Mouse (Mus musculus) forebrain, embryonic 16.5 days (tissue): ENCODE results near the gene Nt5c1a. TPM values are rescaled to one million over a fixed set of nuclear protein-coding genes. Genes with fewer than 3 reads are reported as not detected.
A peak's percentile ranks its signal among the peaks of the same experiment; 100 is the strongest.

Experiments used
- ATAC-seq: fragments of 200-750 bp; cut with Nextera tagmentation; 2 replicates; pipeline ENCODE4 v1.8.0; 2017; ENCODE audit warnings: mild to moderate bottlenecking, moderate library complexity
- H3K27ac ChIP-seq: fragments of 300-500 bp; sonication (generic); 2 replicates; pipeline ENCODE4 v1.5.1; 2014; ENCODE audit warnings: low read length, control low read depth
- H3K27me3 ChIP-seq: fragments of 300-500 bp; sonication (generic); replicated peaks from 2 replicates; pipeline ENCODE4 v1.6.1; 2014; ENCODE audit warnings: low read length; ENCODE audit not compliant: control insufficient read depth, insufficient read depth
- H3K36me3 ChIP-seq: fragments of 300-500 bp; sonication (generic); 2 replicates; pipeline ENCODE4 v1.6.1; 2014; ENCODE audit not compliant: control insufficient read depth, insufficient read depth
- H3K4me1 ChIP-seq: fragments of 300-500 bp; sonication (generic); replicated peaks from 2 replicates; pipeline ENCODE4 v1.6.1; 2014; ENCODE audit warnings: low read length; ENCODE audit not compliant: control insufficient read depth, insufficient read depth
- H3K4me2 ChIP-seq: fragments of 300-500 bp; sonication (generic); 2 replicates; pipeline ENCODE4 v1.6.1; 2014; ENCODE audit warnings: mild to moderate bottlenecking, low read length, control low read depth
- H3K4me3 ChIP-seq: fragments of 300-500 bp; sonication (generic); replicated peaks from 2 replicates; pipeline ENCODE4 v1.5.1; 2014; ENCODE audit warnings: mild to moderate bottlenecking, low read length, control low read depth
- H3K9ac ChIP-seq: fragments of 300-500 bp; sonication (generic); replicated peaks from 2 replicates; pipeline ENCODE4 v1.6.1; 2014; ENCODE audit warnings: low read depth, low read length, control low read depth
- H3K9me3 ChIP-seq: fragments of 300-500 bp; sonication (generic); 2 replicates; pipeline ENCODE4 v1.6.1; 2016; ENCODE audit warnings: low read length; ENCODE audit not compliant: control insufficient read depth
- WGBS: fragments of 180-500 bp; shearing (Covaris S2); extraction: QIAGEN DNeasy Blood & Tissue Kit; methylation state at CpG from one replicate; pipeline ENCODE4 v1.1.7; 2014; 5-methylcytosine and 5-hydroxymethylcytosine counted together
- polyA plus RNA-seq: library from polyadenylated mRNA; unstranded; fragments of >200 nt; fragmentation: Nextera tagmentation; extraction: Ambion mirVana; gene quantifications from 2 replicates; pipeline ENCODE4 v1.2.1, GENCODE M21; 2015

Nt5c1a gene
- polyA plus RNA-seq, 1 experiment from 2014 or later, result not detected

GRCm38 (mm10) chr4:123164157-123164556 is 37.1 kb upstream of the Nt5c1a start:
- H3K4me3 ChIP-seq, result no peak overlapping the region
- no peak overlapping the region for H3K4me2 ChIP-seq
- H3K9me3 ChIP-seq, result no peaks in the 10 kb centered on the region; the same call in 1 of the 2 replicates
- WGBS, result 93% methylated on average over 15 of the region's 15 CpGs
- ATAC-seq, result no peak
- 0 out of 2 replicates have a peak, but pooled peaks cover 3% of the 10 kb centered on the region for H3K27me3 ChIP-seq
- no peaks in the 10 kb centered on the region for H3K36me3 ChIP-seq
- H3K9ac ChIP-seq, result no peak overlapping the region
- H3K4me1 ChIP-seq, result peaks cover 7% of the 10 kb centered on the region; the same call in 1 of the 2 replicates
- H3K27ac ChIP-seq, result no peak overlapping the region

GRCm38 (mm10) chr4:123171811-123172210 is 29.5 kb upstream of the Nt5c1a start:
- Histone ChIP-seq H3K9me3 (peaks cover 2% of the 10 kb centered on the region), H3K9ac (no peak overlapping the region), H3K4me2 (no peak overlapping the region), H3K4me1 (no peaks in the 10 kb centered on the region), H3K27ac (no peak overlapping the region), H3K36me3 (no peaks in the 10 kb centered on the region), H3K27me3 (no peaks in the 10 kb centered on the region), H3K4me3 (no peak overlapping the region)
- ATAC-seq, result no peak

GRCm38 (mm10) chr4:123182328-123183238 is 18.7 kb upstream of the Nt5c1a start, which contains the start of gene Hpcal4:
Gene Hpcal4 (plus strand): TSS chr4:123183227.
- ATAC-seq, result peak; percentile 66
- peaks cover 18% of the 10 kb centered on the region for H3K27me3 ChIP-seq
- WGBS, result under 1% methylated on average over 43 of the region's 44 CpGs

GRCm38 (mm10) chr4:123183239-123184056 is 17.9 kb upstream of the Nt5c1a start:
- Histone ChIP-seq H3K4me1 (peaks cover 14% of the 10 kb centered on the region), H3K4me2 (peak overlapping the region; percentile 79), H3K27me3 (peaks cover 18% of the 10 kb centered on the region), H3K27ac (no peak overlapping the region; the same call in 1 of the 2 replicates), H3K4me3 (peak overlapping the region; percentile 59), H3K9me3 (no peaks in the 10 kb centered on the region), H3K9ac (peak overlapping the region; percentile 50), H3K36me3 (no peaks in the 10 kb centered on the region)
- ATAC-seq, result peak; percentile 94
- 11% methylated on average over 44 of the region's 44 CpGs for WGBS

More at GRCm38 (mm10) chr4:123182328-123183238, 18.7 kb upstream of the Nt5c1a start, which contains the start of gene Hpcal4:
- Histone ChIP-seq H3K4me2 (peak within 1 kb of the TSS; percentile 79), H3K27ac (peak within 1 kb of the TSS; percentile 3; the same call in 1 of the 2 replicates), H3K9me3 (no peaks in the 10 kb centered on the region), H3K4me3 (peak within 1 kb of the TSS; percentile 59), H3K9ac (peak within 1 kb of the TSS; percentile 50), H3K36me3 (no peaks in the 10 kb centered on the region), H3K4me1 (peaks cover 14% of the 10 kb centered on the region)

- Histone ChIP-seq H3K9me3 (no peaks in the 10 kb centered on the region), H3K27me3 (peaks cover 18% of the 10 kb centered on the region), H3K4me3 (no peak overlapping the region), H3K27ac (no peak overlapping the region), H3K36me3 (no peaks in the 10 kb centered on the region), H3K4me2 (peak overlapping the region; percentile 79; the same call in 1 of the 2 replicates), H3K4me1 (peaks cover 14% of the 10 kb centered on the region), H3K9ac (no peak overlapping the region)
- 41% methylated on average over 3 of the region's 3 CpGs for WGBS
- no peak for ATAC-seq
Observed at GRCm38 (mm10) chr4:123184816-123185215, 16.5 kb upstream of the Nt5c1a start.

GRCm38 (mm10) chr4:123192336-123192735 is 9.0 kb upstream of the Nt5c1a start:
- H3K27me3 ChIP-seq, result peaks cover under 1% of the 10 kb centered on the region; the same call in 1 of the 2 replicates
- H3K4me1 ChIP-seq, result no peaks in the 10 kb centered on the region
- no peaks in the 10 kb centered on the region for H3K36me3 ChIP-seq
- no peak overlapping the region for H3K4me2 ChIP-seq
- no peak for ATAC-seq
- no peak overlapping the region for H3K4me3 ChIP-seq
- no peak overlapping the region for H3K9ac ChIP-seq
- no peaks in the 10 kb centered on the region for H3K9me3 ChIP-seq
- 84% methylated on average over 11 of the region's 11 CpGs for WGBS
- H3K27ac ChIP-seq, result no peak overlapping the region

GRCm38 (mm10) chr4:123193791-123194190 is 7.5 kb upstream of the Nt5c1a start:
- no peak for ATAC-seq
- 86% methylated on average over 11 of the region's 11 CpGs for WGBS

GRCm38 (mm10) chr4:123196695-123197094 is 4.6 kb upstream of the Nt5c1a start:
- ATAC-seq, result no peak
- Histone ChIP-seq H3K27ac (no peak overlapping the region), H3K4me3 (no peak overlapping the region), H3K27me3 (peaks cover 10% of the 10 kb centered on the region), H3K9ac (no peak overlapping the region), H3K4me1 (peaks cover 9% of the 10 kb centered on the region), H3K36me3 (no peaks in the 10 kb centered on the region), H3K9me3 (no peaks in the 10 kb centered on the region), H3K4me2 (no peak overlapping the region)
- WGBS, result 69% methylated on average over 6 of the region's 6 CpGs

More at GRCm38 (mm10) chr4:123193791-123194190, 7.5 kb upstream of the Nt5c1a start:
- Histone ChIP-seq H3K36me3 (no peaks in the 10 kb centered on the region), H3K27me3 (peaks cover 3% of the 10 kb centered on the region; the same call in 1 of the 2 replicates), H3K4me2 (no peak overlapping the region), H3K4me1 (no peaks in the 10 kb centered on the region), H3K27ac (no peak overlapping the region), H3K4me3 (no peak overlapping the region), H3K9me3 (no peaks in the 10 kb centered on the region), H3K9ac (no peak overlapping the region)

- no peaks in the 10 kb centered on the region for H3K9me3 ChIP-seq
- H3K9ac ChIP-seq, result peak overlapping the region; percentile 43
- peaks cover 14% of the 10 kb centered on the region for H3K27me3 ChIP-seq
- WGBS, result 3% methylated on average over 15 of the region's 15 CpGs
- H3K4me2 ChIP-seq, result peak overlapping the region; percentile 73
- no peaks in the 10 kb centered on the region for H3K36me3 ChIP-seq
- peaks cover 12% of the 10 kb centered on the region for H3K4me1 ChIP-seq
- H3K27ac ChIP-seq, result no peak overlapping the region
- peak overlapping the region; percentile 39 for H3K4me3 ChIP-seq
- peak; percentile 78 for ATAC-seq
Observed at GRCm38 (mm10) chr4:123200771-123201185, 526 bp upstream of the Nt5c1a start.
